Mouse (Mus musculus): ENCODE measurements at regions not wholly inside any gene's neighbourhood (a gene's known extent, or its start where the extent isn't known, plus 50 kb on each side); places are given as distances from the start of the nearest gene placed in this dataset.

GRCm38 (mm10) chr15:13854095-13854836, 680.8 kb upstream of the Cdh6 start:
- TF ChIP-seq CTCF (IDR thresholded peaks at IDR 0.05; ENCODE audit: borderline replicate concordance, extremely low read depth, insufficient read depth, insufficient read length) (no peak), POLR2A (IDR thresholded peaks at IDR 0.05; ENCODE audit: borderline replicate concordance, extremely low read depth, insufficient read depth, insufficient read length, poor library complexity, severe bottlenecking) (no peak)
